Mouse (Mus musculus) lung, adult 2 months (tissue): Measurements from ENCODE around the gene Smarcc2.

ENCODE experiments used
- CTCF ChIP-seq: fragments of 200-500 bp; IDR thresholded peaks from 2 replicates; pipeline ENCODE4 v1.5.1; 2011; ENCODE audit warnings: mild to moderate bottlenecking, low read length, control low read depth; ENCODE audit not compliant: insufficient read depth
- POLR2A ChIP-seq: fragments of 200-500 bp; IDR thresholded peaks from 2 replicates; pipeline ENCODE4 v1.6.1; 2011; ENCODE audit warnings: low read depth, mild to moderate bottlenecking, control low read depth, low read length, borderline replicate concordance; ENCODE audit errors: extremely low read depth

DNA sequence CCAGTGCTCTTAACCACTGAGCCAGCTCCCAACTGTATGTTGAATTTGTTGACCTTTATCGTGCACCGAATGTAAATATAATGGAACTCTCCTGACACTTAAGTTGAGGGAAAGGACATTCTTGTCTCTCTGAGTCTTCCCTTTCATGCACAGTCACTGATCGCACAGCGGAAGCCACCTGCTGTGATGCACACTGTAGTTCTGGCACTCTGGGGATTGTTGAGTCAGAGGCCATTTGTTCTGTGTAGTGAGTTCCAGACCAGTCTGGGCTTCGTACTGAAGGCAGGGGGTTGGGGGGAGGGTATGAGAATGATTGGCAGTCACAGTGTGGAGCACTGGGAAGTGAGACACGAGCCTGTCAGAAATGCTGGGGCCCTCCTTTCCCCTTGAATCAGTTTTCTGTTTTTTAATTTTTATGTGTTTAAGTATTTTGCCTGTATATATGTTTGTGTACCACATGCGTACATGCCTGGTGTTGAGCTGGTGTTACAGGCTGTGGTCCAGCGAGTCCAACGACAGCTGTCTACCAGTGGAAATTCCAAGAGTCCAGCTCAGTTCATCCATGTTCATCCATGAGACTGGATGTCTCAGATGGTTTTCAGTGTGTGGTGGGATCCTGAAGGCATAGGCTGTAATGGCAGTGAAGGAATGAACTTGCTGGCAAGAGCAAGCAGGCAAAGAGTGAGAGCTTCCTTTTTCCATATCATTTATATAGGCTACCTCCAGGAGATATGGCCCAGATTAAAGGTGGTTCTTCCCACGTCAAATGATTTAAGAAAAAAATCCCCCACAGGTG, 17.5 kb upstream of the Smarcc2 start:
- no peak for TF ChIP-seq CTCF
- no peak for TF ChIP-seq POLR2A
